Mouse (Mus musculus) C2C12 (cell line): ENCODE data around the gene Wfdc1. TPM values are rescaled to one million over a fixed set of nuclear protein-coding genes. Genes with fewer than 3 reads are reported as not detected.

Experiments
- H3K27me3 ChIP-seq: one replicate; pipeline ENCODE4 v1.6.1; 2011; ENCODE audit not compliant: control insufficient read depth, insufficient read depth, insufficient read length
- H3K36me3 ChIP-seq: one replicate; pipeline ENCODE4 v1.6.1; 2011; ENCODE audit not compliant: control insufficient read depth, insufficient read depth
- H3K4me3 ChIP-seq: one replicate; pipeline ENCODE4 v1.5.1; 2011; ENCODE audit warnings: mild to moderate bottlenecking, control low read depth; ENCODE audit not compliant: poor library complexity, insufficient read depth, severe bottlenecking
- H3K79me2 ChIP-seq: one replicate; pipeline ENCODE4 v1.6.1; 2011; ENCODE audit not compliant: control insufficient read depth, insufficient read depth
- H3K79me3 ChIP-seq: one replicate; pipeline ENCODE4 v1.6.1; 2011; ENCODE audit warnings: low read depth, control low read depth
- H3ac ChIP-seq: one replicate; pipeline ENCODE3; 2011; ENCODE audit warnings: low read depth; ENCODE audit not compliant: control insufficient read depth, insufficient read length
- CEBPB ChIP-seq: IDR thresholded peaks from one replicate; pipeline ENCODE4 v1.6.1; 2011; ENCODE audit warnings: low read depth, mild to moderate bottlenecking, control low read depth, moderate library complexity
- CTCF ChIP-seq: IDR thresholded peaks from one replicate; pipeline ENCODE4 v1.5.1; 2011; ENCODE audit not compliant: control insufficient read depth, insufficient read depth, insufficient read length
- FOSL1 ChIP-seq: IDR thresholded peaks from one replicate; pipeline ENCODE4 v1.8.0; 2011; ENCODE audit warnings: mild to moderate bottlenecking, low read length; ENCODE audit not compliant: poor library complexity, insufficient read depth, severe bottlenecking
- MAX ChIP-seq: IDR thresholded peaks from one replicate; pipeline ENCODE4 v1.6.1; 2011; ENCODE audit warnings: mild to moderate bottlenecking, control low read depth
- MYOD1 ChIP-seq: IDR thresholded peaks from one replicate; pipeline ENCODE4 v1.6.1; 2011; ENCODE audit warnings: low read depth; ENCODE audit not compliant: control insufficient read depth, insufficient read length
- MYOG ChIP-seq: IDR thresholded peaks from one replicate; pipeline ENCODE4 v1.6.1; 2011; ENCODE audit not compliant: control insufficient read depth, insufficient read length; ENCODE audit errors: extremely low read depth
- USF1 ChIP-seq: IDR thresholded peaks from one replicate; pipeline ENCODE4 v1.6.1; 2011; ENCODE audit warnings: low read depth, mild to moderate bottlenecking, control low read depth, moderate library complexity
- polyA plus RNA-seq: library from polyadenylated mRNA; unstranded; fragments of >200 nt; fragmentation: generic; extraction: Trizol; gene quantifications from one replicate; pipeline ENCODE4 v1.2.1, GENCODE M21; 2012; ENCODE audit warnings: missing spikeins

Gene Wfdc1
- polyA plus RNA-seq, 1 experiment, result not detected

DNA sequence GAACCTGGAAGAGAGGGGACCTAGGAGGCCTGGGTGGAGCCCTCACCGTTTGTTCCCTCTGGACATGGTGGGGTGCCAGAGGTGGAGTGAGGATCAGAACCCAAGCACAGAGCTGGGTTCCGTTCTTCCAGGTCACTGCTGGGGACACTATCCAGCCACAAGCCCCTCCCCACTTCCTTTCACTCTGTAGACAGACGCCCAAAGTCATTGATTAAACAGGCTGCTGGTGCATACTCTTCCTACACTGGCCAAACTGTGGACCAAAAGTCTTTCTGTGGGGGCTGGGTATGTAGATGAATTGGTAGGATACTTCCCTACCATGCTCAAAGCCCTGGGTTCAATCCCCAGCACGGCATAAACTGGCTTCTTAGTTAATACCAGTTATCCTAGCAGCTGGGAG is 25.8 kb downstream of the Wfdc1 start:
- Histone ChIP-seq H3K79me3 (no peaks in the 10 kb centered on the region), H3K36me3 (no peaks in the 10 kb centered on the region), H3ac (no peak overlapping the region), H3K27me3 (no peaks in the 10 kb centered on the region), H3K79me2 (no peaks in the 10 kb centered on the region), H3K4me3 (no peak overlapping the region)
- TF ChIP-seq MAX, result no peak
- TF ChIP-seq FOSL1, result no peak
- TF ChIP-seq CTCF, result no peak
- no peak for TF ChIP-seq CEBPB
- TF ChIP-seq MYOG, result no peak
- TF ChIP-seq USF1, result no peak
- TF ChIP-seq MYOD1, result no peak

DNA sequence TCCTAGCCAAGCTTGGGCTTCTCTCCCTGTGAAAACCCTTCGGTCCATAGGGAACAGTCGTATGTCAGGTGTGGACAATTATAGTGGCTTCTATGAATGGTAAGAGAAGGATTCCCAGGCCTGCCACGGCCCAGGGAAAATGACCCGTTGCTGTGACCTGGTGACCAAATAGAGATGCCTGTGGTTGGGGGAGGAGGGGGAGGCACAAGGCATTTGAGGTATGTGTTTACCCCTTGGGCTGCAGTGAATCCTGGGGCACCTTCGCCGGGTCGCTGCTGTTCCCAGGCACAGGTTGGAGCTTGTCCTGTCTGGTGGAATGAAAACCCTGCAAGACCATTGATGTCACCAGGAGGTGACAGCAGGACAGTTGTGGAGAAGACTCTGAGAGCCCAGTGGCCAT is 28.5 kb downstream of the Wfdc1 start:
- H3K4me3 ChIP-seq, result no peak overlapping the region
- no peak for TF ChIP-seq MYOG
- no peak for TF ChIP-seq FOSL1
- H3K36me3 ChIP-seq, result no peaks in the 10 kb centered on the region
- H3ac ChIP-seq, result no peak overlapping the region
- no peaks in the 10 kb centered on the region for H3K79me2 ChIP-seq
- H3K79me3 ChIP-seq, result no peaks in the 10 kb centered on the region
- H3K27me3 ChIP-seq, result no peaks in the 10 kb centered on the region

DNA sequence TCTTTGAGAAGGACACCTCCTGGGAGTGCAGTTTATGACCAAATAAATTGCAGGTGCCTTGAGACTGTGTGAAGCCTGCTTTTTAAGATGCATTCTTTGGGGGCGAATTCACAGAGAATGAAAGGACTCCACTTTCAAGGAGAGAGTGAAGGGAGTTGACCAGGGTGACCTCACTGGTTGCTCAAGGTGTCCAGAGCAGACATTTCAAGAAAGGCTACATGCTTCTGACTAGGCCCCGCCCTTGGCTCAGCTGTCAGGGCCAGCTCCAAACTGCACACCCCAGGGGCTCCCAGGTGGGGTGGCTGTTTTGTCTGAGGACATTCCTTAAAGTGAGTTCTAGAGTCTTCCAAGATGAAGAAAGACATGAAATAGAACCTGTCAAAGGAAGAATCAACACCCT is 31.0 kb downstream of the Wfdc1 start:
- Histone ChIP-seq H3ac (no peak overlapping the region), H3K27me3 (no peaks in the 10 kb centered on the region), H3K79me2 (no peaks in the 10 kb centered on the region), H3K36me3 (no peaks in the 10 kb centered on the region), H3K4me3 (no peak overlapping the region), H3K79me3 (no peaks in the 10 kb centered on the region)
- TF ChIP-seq FOSL1, result no peak
- TF ChIP-seq MYOG, result no peak
- TF ChIP-seq CEBPB, result no peak
- no peak for TF ChIP-seq CTCF
- no peak for TF ChIP-seq USF1
- TF ChIP-seq MYOD1, result no peak
- TF ChIP-seq MAX, result no peak

DNA sequence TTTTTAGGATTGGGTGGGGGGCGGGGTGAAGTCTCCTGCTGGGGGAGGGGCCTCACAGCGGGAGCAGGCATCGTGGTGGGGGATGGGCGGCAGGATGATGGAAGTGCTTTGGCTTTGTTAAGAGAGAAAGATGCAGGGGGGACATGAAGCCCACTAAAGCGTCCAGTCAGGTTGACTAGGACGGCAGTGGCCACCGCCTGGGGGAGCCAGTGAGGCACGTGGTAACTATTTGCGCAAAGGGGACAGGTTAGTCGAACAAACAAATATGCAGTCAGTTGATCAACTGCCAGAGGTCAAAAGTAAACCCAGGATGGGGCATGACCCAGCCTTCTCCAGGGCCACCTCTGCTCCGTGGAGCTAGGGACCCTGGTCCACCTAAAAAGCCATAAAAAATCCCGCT is 32.8 kb downstream of the Wfdc1 start:
- H3K36me3 ChIP-seq, result no peaks in the 10 kb centered on the region
- TF ChIP-seq CTCF, result peak; percentile 76
- no peak for TF ChIP-seq MAX
- H3K4me3 ChIP-seq, result no peak overlapping the region
- no peaks in the 10 kb centered on the region for H3K79me3 ChIP-seq
- no peak overlapping the region for H3ac ChIP-seq
- no peaks in the 10 kb centered on the region for H3K27me3 ChIP-seq
- no peaks in the 10 kb centered on the region for H3K79me2 ChIP-seq

DNA sequence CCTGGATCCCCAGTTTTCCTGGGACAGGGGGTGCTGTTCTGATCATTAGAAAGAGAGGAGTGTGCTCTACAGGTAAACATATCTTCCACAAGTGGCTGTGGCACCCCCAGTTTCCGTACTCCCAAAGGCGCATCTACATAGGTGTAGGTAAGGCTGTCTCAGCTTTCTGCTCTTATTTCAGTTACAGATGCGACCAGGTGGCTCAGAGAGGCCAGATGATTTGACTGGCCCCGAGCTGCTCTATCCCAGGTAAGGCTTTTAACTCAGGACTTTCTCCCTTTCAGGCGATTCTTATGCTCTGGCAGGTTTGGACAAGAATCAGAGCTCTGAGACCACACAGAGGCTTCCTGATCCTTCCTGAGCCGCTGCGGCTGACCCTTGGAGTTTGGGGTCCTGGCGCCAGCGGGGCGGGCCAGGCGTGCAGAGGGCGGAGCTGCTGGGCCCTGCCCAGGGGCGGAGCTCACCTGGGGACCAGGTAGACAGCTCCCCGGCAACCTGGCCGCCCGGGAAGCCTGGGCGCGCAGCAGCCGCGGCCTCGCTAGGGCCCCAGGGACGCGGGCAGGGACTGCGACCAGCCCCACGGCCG is 33.5 kb downstream of the Wfdc1 start, which contains the start of gene Atp2c2:
Gene Atp2c2 (plus strand): TSS at position 461 of the 586 bp plus-strand sequence.
- no peaks in the 10 kb centered on the region for H3K79me3 ChIP-seq
- H3K4me3 ChIP-seq, result no peak within 1 kb of the TSS
- TF ChIP-seq CTCF, result no peak
- TF ChIP-seq MYOD1, result no peak
- TF ChIP-seq MYOG, result no peak
- no peak for TF ChIP-seq FOSL1
- no peak for TF ChIP-seq USF1
- H3K36me3 ChIP-seq, result no peaks in the 10 kb centered on the region
- no peaks in the 10 kb centered on the region for H3K27me3 ChIP-seq
- H3ac ChIP-seq, result no peak within 1 kb of the TSS
- no peaks in the 10 kb centered on the region for H3K79me2 ChIP-seq

DNA sequence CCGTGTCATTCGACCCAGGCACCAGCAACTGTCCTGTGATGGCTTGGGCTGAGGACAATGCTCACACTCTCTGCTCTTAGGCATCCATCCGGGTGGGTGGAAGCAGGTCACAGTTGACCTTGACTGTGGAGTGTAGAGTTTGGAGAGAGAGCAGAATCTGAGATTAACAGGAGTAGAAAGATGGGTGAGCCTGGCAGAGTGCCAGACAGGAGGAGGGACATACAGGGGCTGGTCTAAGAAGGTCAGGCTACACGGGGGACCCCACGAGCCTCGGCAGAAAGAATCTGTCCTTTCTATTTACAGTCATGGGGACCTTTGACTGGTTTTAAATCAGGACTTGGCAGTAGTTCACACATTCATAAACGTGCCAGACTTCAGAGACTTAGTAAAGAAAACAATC is 36.8 kb downstream of the Wfdc1 start:
- no peaks in the 10 kb centered on the region for H3K79me3 ChIP-seq
- no peaks in the 10 kb centered on the region for H3K36me3 ChIP-seq
- H3K27me3 ChIP-seq, result no peaks in the 10 kb centered on the region
- TF ChIP-seq MAX (no peak), CEBPB (no peak), USF1 (no peak), FOSL1 (no peak), CTCF (no peak), MYOG (no peak), MYOD1 (no peak)
- no peaks in the 10 kb centered on the region for H3K79me2 ChIP-seq
- H3K4me3 ChIP-seq, result no peak overlapping the region
- H3ac ChIP-seq, result no peak overlapping the region
